Mouse (Mus musculus): ENCODE results near the gene Kif19a. TPM values are rescaled to one million over a fixed set of nuclear protein-coding genes. Genes with fewer than 3 reads are reported as not detected.

The Kif19a gene
- polyA plus RNA-seq (2016; fragmentation: Nextera tagmentation; extraction: Ambion mirVana) = 1.1 and 3.8 TPM in 2 replicates

DNA sequence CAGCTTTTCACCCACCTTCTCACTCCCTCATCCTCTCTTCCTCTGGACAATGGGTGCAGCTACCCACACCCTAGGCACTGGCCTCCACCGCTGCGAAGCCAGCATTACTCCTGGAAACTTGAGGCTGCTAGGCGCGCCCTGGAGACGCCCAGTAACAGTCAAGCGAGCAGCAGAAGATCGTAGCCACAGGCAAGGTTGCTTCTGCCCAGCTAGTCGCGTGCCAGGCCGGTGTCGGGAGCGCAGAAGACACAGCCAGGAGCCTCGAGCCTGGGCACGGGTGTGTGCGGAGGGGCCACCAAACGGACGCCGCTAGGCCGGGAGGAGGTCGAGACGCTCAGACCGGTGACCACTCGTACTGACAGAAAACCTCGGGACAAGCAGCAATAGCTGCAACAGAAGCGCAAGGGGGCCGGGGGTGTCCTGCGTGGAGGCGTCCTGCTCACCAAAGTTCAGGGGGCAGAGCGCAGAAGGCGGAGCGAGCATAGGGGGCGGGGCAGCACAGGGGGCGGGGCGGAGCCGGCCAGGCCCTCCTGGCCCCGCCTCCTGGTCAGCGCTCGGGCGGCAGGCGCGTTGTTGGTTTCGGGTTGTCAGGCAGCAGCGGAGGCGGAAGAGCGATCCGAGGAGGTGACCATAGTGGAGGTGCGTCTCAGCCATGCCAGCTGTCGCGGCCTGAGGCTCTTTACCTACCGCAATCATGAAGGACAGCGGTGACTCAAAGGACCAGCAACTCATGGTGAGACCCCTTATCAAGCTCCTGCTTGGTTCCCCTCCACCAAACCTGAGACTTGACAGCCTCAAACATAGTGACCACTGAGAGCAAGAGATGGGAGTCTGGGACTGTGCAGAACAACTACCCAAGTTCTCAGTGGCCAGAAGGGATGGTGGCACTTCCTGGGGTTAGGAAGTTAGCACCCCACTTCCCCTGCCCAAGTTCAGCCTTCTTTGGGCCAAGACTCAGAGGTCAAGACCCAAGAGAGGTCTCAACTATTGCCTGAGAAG is at the start of gene Kif19a:
Gene Kif19a, plus strand, starts transcription at position 569 of the 999 bp plus-strand sequence.
- Histone ChIP-seq H3K4me3 (peak within 1 kb of the TSS; percentile 62), H3K36me3 (no peaks in the 10 kb centered on the region), H3K9me3 (no peaks in the 10 kb centered on the region), H3K27me3 (ENCODE audit: insufficient read depth, poor library complexity, severe bottlenecking) (peaks cover 53% of the 10 kb centered on the region), H3K27ac (peak within 1 kb of the TSS; percentile 75), H3K4me1 (replicated peaks) (peaks cover 35% of the 10 kb centered on the region)
- peak; percentile 76 for DNase-seq (ENCODE audit: low spot score)
- WGBS = 3% methylated on average over 51 of the region's 51 CpGs

DNA sequence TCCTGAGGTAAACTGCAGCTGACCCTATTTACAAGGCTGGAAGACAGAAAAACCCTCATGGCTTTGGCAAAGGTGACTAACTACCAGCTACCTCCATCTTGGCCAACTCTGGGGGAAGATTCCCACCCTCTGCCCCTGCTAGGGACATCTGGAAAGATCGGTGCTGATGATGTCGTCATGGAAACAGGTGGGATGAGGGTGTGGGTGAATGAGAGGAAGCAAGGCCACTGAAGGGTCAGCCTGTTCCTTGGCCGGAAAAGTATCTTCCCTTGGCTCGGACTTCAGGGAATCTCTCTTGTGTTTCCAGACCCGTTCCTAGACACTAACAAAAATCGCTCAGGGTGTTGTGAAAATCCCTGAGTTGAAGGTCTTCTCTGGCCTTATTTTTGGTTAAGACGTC is 49.7 kb upstream of the Kif19a start:
- H3K36me3 ChIP-seq = peaks cover 12% of the 10 kb centered on the region
- 0 out of 2 replicates have a peak, but pooled peaks cover 14% of the 10 kb centered on the region for H3K4me1 ChIP-seq (replicated peaks)
- H3K4me3 ChIP-seq = no peak overlapping the region
- 79% methylated on average over 7 of the region's 7 CpGs for WGBS
- H3K9me3 ChIP-seq = no peaks in the 10 kb centered on the region
- no peak for DNase-seq (ENCODE audit: low spot score)
- peak overlapping the region; percentile 26; the same call in 1 of the 2 replicates for H3K27ac ChIP-seq
- no peaks in the 10 kb centered on the region for H3K27me3 ChIP-seq (ENCODE audit: insufficient read depth, poor library complexity, severe bottlenecking)

DNA sequence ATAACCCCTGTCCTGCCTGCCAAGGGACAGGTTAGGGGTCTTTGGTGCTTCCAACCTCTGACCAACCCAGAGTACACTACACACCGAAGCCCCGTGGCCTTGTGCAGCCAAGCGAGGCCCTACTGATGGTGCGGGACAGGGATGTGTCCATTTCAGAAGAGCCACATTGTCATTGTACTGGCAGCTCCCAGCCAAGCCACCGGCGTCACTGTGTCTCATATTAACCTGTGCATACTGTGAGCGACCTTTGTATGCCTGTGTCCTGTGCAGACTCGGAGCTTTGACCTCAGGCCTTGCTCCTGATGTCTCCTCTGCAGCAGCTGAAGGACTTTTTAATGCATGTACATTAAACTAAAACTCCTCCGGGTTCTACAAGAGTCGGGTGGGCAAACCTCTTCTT is 44.7 kb upstream of the Kif19a start:
- Histone ChIP-seq H3K9me3 (no peaks in the 10 kb centered on the region), H3K27ac (no peak overlapping the region), H3K4me3 (no peak overlapping the region), H3K36me3 (no peaks in the 10 kb centered on the region), H3K4me1 (replicated peaks) (peaks cover 16% of the 10 kb centered on the region), H3K27me3 (ENCODE audit: insufficient read depth, poor library complexity, severe bottlenecking) (no peaks in the 10 kb centered on the region)
- DNase-seq (ENCODE audit: low spot score) = no peak
- WGBS = 83% methylated on average over 10 of the region's 10 CpGs

DNA sequence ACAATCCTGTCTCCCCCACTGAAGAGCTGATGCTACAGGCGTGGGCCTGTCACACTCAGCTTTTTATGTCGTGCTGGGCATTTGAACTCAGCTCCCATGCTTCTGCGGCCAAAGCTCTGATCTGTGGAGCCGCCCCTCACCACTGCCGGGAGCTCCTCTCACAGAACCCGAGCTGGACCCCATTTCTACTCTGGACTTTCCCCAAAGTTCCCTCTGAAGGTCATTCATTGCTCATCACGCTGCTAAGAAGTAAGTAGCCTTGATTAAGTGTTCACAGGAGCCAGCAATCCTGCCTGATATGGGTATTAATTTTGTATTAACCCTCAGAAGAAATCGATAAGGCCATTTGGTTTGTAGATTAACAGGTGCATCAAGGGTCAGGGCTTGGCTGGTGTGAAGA is 42.8 kb upstream of the Kif19a start:
- peaks cover 24% of the 10 kb centered on the region for H3K4me1 ChIP-seq (replicated peaks)
- no peaks in the 10 kb centered on the region for H3K27me3 ChIP-seq (ENCODE audit: insufficient read depth, poor library complexity, severe bottlenecking)
- H3K27ac ChIP-seq = no peak overlapping the region
- H3K4me3 ChIP-seq = no peak overlapping the region
- H3K36me3 ChIP-seq = no peaks in the 10 kb centered on the region
- WGBS = 87% methylated on average over 8 of the region's 8 CpGs
- DNase-seq (ENCODE audit: low spot score) = no peak
- H3K9me3 ChIP-seq = no peaks in the 10 kb centered on the region

DNA sequence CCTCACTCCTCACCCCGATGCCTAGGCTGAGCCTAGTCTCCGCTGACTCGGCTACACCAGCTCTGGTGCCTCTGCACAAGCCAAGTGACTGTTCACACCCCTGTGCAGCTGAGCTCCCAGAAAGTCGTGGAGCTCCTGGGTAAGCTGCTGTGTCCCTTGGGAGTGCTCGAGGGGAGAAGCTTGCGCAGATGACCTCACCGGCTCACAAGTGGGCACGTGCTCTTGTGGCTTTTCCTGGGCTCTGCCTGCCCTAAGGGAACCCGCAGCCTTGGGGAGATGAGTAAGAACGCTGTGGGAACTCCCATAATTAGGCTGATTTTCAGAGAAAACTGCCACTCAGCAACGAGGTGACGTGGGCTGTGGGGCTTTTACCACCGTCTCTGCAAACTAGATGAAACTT is 42.2 kb upstream of the Kif19a start:
- Histone ChIP-seq H3K9me3 (no peaks in the 10 kb centered on the region), H3K27me3 (ENCODE audit: insufficient read depth, poor library complexity, severe bottlenecking) (peaks cover 6% of the 10 kb centered on the region), H3K36me3 (no peaks in the 10 kb centered on the region), H3K27ac (peak overlapping the region; percentile 36; the same call in 1 of the 2 replicates), H3K4me3 (no peak overlapping the region), H3K4me1 (replicated peaks) (peaks cover 30% of the 10 kb centered on the region)
- no peak for DNase-seq (ENCODE audit: low spot score)
- WGBS = 74% methylated on average over 13 of the region's 13 CpGs

DNA sequence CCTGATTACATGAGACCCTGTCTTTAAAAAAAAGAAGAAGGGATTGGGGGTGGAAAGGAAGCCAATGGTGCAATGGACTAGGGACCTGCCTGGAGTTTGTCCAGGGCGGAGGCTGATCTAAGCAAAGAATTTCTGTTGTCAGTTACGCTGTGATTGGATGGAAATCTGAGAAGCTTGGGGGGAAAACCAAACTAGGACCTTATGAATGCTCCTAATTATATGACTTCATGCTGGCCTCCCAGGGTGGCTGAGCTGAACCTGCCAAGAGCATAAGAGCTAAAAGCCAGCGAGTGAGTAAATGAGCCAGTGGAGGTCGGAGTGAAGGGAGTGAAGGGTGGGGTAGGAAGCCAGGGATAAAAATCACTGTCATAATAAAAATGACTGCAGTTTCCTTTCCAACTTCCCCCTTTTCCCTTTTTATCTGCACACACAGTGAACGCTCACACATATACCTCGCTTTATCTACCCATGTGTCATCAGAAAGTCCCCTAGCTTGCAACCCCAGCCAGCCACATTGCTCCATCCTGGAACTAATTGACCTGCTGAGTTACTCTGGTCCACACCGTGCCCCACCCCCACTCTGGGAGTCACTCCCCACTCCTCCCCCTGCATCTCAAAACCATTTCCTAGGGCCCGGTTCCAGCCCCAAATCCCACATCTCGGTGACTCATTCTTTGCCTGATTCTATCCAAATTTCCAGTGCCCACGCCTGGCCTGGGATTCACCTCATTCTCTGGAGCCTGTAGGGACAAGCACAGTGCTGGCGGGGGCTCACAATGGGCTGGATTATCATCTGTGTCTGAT is 40.2 kb upstream of the Kif19a start:
- H3K27ac ChIP-seq = no peak overlapping the region
- H3K4me3 ChIP-seq = no peak overlapping the region
- no peaks in the 10 kb centered on the region for H3K9me3 ChIP-seq
- peaks cover 16% of the 10 kb centered on the region for H3K27me3 ChIP-seq (ENCODE audit: insufficient read depth, poor library complexity, severe bottlenecking)
- WGBS = 74% methylated on average over 11 of the region's 11 CpGs
- DNase-seq (ENCODE audit: low spot score) = no peak
- peaks cover 50% of the 10 kb centered on the region for H3K4me1 ChIP-seq (replicated peaks)
- no peaks in the 10 kb centered on the region for H3K36me3 ChIP-seq

DNA sequence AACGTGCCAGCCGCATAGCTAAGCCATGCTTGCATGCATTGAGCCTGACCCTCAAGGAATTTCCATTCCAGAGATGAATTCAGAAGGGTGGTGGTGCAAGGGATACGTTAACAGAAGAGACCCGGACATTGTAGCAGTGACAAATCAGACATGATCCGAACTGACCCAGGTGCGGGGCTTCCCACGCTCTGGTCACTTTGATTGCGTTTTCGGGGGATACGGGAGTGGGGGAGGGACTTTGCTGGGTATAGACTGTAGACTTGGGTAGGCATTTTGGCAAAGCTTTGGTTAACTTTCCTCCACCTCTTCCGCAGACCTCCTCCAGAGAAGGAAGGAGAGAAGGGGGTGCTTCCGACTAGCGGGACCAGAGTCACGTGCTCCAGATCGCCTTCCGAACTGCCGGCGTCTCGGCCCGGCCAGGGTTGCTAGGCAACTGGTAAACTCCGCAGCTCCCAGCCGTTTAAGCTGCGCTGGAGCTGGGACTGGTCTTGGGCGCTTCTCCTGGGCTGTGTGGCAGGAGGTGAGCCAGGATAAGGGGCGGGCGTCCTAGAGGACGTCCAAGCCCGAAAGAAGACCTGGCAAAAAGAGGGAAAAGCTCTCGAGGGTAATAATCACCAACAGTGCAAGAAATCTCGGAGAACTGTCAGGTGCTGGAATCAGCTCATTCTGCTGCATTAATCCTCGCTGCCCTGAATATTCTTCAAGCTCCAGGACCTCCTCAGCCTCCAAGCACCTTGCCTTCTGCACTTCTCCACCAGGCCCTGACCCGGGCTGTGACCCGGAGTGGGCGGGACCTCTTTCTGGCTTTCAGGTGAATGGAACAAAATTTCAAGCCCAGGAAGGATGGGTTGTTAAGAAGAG is 38.0 kb upstream of the Kif19a start, which contains the start of gene Dnaic2:
Gene Dnaic2, plus strand, starts transcription at position 444 of the 861 bp plus-strand sequence.
- Histone ChIP-seq H3K4me1 (replicated peaks) (peaks cover 57% of the 10 kb centered on the region), H3K27ac (peak within 1 kb of the TSS; percentile 60), H3K36me3 (no peaks in the 10 kb centered on the region), H3K27me3 (ENCODE audit: insufficient read depth, poor library complexity, severe bottlenecking) (peaks cover 16% of the 10 kb centered on the region), H3K9me3 (no peaks in the 10 kb centered on the region), H3K4me3 (peak within 1 kb of the TSS; percentile 49)
- 12% methylated on average over 34 of the region's 34 CpGs for WGBS
- DNase-seq (ENCODE audit: low spot score) = peak; percentile 82

DNA sequence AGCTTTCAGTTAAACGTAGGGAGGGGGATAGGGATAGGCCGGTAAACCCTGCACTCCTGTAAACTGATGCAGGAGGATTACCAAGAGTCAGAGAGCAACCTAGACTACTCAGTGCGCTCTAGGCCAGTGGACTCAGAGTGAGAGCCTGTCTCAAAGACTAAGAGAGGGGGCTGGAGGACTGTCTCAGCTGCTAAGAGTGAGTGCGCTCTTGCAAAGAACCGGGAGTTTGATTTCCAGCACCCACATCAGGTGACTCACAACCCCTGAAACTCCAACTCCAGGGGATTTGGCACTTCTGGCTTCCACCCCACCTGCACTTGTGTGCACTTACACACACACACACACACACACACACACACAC is 37.4 kb upstream of the Kif19a start:
- H3K4me1 ChIP-seq (replicated peaks) = peaks cover 56% of the 10 kb centered on the region
- DNase-seq (ENCODE audit: low spot score) = no peak
- WGBS = 32% methylated on average over 5 of the region's 5 CpGs
- H3K27ac ChIP-seq = peak overlapping the region; percentile 60; the same call in 1 of the 2 replicates
- H3K9me3 ChIP-seq = no peaks in the 10 kb centered on the region
- peaks cover 16% of the 10 kb centered on the region for H3K27me3 ChIP-seq (ENCODE audit: insufficient read depth, poor library complexity, severe bottlenecking)
- no peaks in the 10 kb centered on the region for H3K36me3 ChIP-seq
- peak overlapping the region; percentile 49 for H3K4me3 ChIP-seq

DNA sequence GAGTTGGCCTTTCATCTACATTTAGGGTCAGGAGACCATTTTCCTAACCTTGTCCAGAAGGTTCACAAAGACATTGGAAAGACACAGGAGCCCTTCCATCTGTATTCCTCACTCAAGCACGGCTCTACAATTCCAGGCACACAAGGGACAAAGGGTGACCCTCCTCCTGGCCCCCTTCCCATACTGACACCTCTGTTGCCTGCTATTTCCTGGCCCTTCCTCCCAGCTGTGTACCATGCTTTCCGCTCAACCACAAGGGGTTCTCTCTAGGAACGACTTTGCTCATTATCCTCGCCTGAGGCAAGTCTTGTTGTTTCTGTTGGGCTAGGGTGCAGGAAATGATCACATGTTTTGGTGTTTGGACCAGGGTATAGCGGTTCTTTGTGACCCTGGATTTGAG is 36.9 kb upstream of the Kif19a start:
- Histone ChIP-seq H3K4me1 (replicated peaks) (peaks cover 52% of the 10 kb centered on the region), H3K27me3 (ENCODE audit: insufficient read depth, poor library complexity, severe bottlenecking) (peaks cover 16% of the 10 kb centered on the region), H3K36me3 (no peaks in the 10 kb centered on the region), H3K9me3 (no peaks in the 10 kb centered on the region), H3K4me3 (no peak overlapping the region), H3K27ac (peak overlapping the region; percentile 60)
- 54% methylated on average over 5 of the region's 5 CpGs for WGBS
- DNase-seq (ENCODE audit: low spot score) = no peak

DNA sequence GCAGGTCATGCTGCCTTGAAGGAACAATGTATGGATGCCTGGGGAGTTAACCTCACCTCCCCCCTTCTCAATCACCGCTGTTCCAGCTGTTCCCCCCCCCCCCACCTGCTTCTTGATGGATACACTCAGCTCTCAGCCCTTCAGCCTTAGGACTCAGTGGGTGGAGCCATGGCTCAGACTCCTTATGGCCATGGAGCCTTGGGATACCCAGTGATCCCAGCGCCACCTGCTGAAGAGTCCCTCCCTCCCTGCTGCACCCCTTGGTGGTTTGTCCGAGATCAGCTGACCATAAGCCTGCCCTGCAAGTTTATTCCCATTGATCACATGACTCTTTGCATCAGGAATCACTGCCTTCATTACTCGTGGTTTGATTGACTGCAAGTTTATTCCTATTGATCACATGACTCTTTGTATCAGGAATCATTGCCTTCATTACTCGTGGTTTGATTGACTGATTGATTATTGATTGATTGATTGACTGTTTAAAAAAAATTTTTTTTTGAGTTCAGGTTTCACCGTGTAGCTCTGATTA is 35.3 kb upstream of the Kif19a start:
- Histone ChIP-seq H3K36me3 (no peaks in the 10 kb centered on the region), H3K4me1 (replicated peaks) (peaks cover 49% of the 10 kb centered on the region), H3K27ac (peak overlapping the region; percentile 60), H3K27me3 (ENCODE audit: insufficient read depth, poor library complexity, severe bottlenecking) (peaks cover 16% of the 10 kb centered on the region), H3K9me3 (no peaks in the 10 kb centered on the region), H3K4me3 (no peak overlapping the region)
- DNase-seq (ENCODE audit: low spot score) = peak; percentile 25
- 48% methylated on average over 6 of the region's 6 CpGs for WGBS

DNA sequence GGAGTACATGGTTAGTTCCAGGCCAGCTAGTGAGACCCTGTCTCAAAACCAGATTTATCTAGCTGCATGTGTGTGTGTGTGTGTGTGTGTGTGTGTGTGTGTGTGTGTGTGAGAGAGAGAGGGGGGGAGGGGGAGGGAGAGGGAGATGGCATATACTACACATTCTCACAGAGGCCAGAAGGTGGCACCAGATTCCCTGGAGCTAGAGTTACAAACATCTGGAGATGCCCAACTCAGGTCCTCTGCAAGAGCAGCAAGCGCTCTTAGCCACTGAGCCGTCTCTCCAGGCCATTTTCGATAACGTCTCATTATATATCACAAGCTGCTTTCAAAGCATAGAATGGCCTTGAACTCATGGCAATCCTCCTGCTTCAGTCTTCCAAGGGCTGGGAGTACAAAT is 33.5 kb upstream of the Kif19a start:
- 83% methylated on average over 4 of the region's 4 CpGs for WGBS
- Histone ChIP-seq H3K36me3 (no peaks in the 10 kb centered on the region), H3K27me3 (ENCODE audit: insufficient read depth, poor library complexity, severe bottlenecking) (peaks cover 16% of the 10 kb centered on the region), H3K27ac (no peak overlapping the region), H3K4me1 (replicated peaks) (peaks cover 42% of the 10 kb centered on the region), H3K4me3 (no peak overlapping the region), H3K9me3 (no peaks in the 10 kb centered on the region)
- DNase-seq (ENCODE audit: low spot score) = no peak

DNA sequence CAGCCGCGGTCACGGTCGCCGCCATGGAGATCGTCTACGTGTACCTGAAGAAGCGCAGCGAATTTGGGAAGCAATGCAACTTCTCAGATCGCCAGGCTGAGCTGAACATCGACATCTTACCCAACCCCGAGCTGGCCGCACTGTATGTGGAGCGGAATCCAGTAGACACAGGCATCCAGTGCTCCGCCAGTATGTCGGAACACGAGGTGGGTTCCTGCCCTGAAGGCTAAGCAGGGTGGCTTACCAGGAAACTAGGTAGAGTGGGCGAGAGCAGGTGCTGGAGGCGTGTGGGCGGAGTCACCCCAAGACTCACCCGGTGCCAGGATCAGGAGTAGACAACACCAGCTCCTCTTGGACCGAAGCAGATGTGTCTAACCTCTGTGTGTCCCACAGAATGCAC is 32.3 kb upstream of the Kif19a start:
- H3K27ac ChIP-seq = no peak overlapping the region
- H3K4me3 ChIP-seq = no peak overlapping the region
- no peaks in the 10 kb centered on the region for H3K36me3 ChIP-seq
- no peaks in the 10 kb centered on the region for H3K9me3 ChIP-seq
- DNase-seq (ENCODE audit: low spot score) = no peak
- H3K4me1 ChIP-seq (replicated peaks) = peaks cover 36% of the 10 kb centered on the region
- peaks cover 12% of the 10 kb centered on the region for H3K27me3 ChIP-seq (ENCODE audit: insufficient read depth, poor library complexity, severe bottlenecking)
- 81% methylated on average over 22 of the region's 22 CpGs for WGBS

Measured in hindbrain, embryonic 10.5 days (tissue).